Mouse (Mus musculus) megakaryocyte, adult 5-6 weeks (primary cell): ENCODE data around the gene 2900092C05Rik. TPM values are rescaled to one million over a fixed set of nuclear protein-coding genes. Genes with fewer than 3 reads are reported as not detected.
A peak's percentile ranks its signal among the peaks of the same experiment; 100 is the strongest.

Experiments used
- ATAC-seq: 2 replicates; pipeline ENCODE4 v1.8.0; 2016; ENCODE audit warnings: mild to moderate bottlenecking, inconsistent platforms; ENCODE audit not compliant: poor library complexity, severe bottlenecking
- total RNA-seq, 2 experiments: library from RNA; stranded (forward) in 1 of 2; stranded (reverse) in 1 of 2; fragments of 153-499, 151-499 nt in 1 of 2; fragments of 221-1000, 200-1000 nt in 1 of 2; gene quantifications; 2 replicates each; pipeline versions ENCODE4 v1.2.3 to v1.2.4; 2015 to 2017

Gene 2900092C05Rik
- not detected in 2 replicates for total RNA-seq (2015)
- not detected in 2 replicates for total RNA-seq (2017)

DNA sequence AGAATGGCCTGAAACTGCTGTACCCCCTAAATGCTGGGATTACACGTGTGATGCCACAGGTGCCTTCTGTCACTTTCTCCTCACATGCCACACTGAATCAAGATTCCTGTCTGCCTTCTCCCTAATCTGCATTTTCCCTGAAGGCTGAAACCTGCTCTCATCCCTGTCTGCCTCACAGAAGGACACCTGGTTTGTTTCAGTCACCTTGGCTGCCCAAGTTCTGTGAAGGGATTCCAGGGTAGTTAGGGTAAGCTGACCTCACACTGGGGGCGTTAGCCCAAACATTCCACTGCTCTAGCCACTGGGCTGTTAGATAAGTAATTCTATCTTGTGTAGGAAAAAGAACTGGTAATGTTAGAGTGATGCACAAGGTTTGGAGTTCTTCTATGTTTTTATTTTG is at the start of gene 2900092C05Rik:
2900092C05Rik (plus strand) TSS at position 301 of the 400 bp plus-strand sequence.
- ATAC-seq: no peak

DNA sequence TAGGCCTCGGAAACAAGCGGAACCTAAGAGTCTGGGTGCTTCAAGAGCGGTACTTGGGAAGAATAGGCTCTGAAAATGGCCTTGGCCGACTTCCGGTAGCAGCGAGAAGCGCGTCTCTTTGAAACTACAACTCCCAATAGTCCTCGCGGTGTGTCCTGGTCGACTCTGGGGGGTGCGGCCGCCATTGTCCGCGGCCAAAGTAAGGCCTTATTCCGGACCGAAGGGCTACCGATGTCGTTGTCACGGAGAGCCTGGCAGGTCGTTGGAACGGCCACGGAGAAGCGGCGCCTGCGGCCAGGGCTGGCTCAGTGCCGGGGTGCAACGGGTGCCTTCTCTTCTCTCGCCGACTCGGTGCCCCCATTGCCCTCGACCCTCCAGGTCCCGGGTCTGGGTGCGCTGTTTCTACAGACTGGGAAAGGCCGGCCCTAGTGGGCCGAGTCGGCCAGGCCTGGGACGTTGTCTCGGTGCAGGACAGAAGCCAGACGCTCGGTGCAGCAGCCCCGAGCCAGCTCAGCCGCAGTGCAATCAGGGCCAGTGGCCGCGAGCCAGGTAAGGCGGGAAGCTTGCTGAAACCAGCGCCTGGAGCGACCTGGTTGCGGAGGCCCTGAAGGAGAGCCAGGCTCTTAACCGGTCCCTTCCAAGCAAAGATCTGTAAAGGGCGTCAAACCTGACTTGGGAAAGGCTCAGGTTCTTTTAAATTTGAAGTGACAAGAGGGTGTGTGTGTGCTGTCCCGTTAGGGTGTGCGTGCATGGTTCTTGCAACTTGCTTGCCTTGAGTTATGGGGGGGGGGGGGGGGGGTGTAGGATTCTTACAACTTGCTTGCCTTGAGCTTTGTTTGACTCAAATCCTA is 33.9 kb upstream of the 2900092C05Rik start, which contains the start of gene Zfp606:
Zfp606 (plus strand) TSS at position 136 of the 851 bp plus-strand sequence.
- ATAC-seq: peak; percentile 99

DNA sequence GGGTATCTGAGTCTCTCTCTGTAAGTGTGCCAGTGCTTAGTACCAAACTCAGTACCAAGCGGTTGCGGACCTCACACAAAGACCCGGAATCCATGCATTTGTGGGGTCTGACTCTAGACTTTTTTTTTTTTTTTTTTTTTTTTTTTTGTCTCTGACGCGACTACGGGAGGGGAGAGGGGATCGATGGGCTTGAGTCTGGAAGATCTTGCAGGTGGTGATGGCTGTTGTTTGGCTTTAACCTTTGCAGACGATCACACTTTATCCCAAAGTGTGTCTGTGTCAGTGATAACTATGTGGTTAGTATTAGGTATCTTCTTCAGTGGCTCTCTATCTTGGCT is 33.3 kb upstream of the 2900092C05Rik start:
- ATAC-seq: no peak

DNA sequence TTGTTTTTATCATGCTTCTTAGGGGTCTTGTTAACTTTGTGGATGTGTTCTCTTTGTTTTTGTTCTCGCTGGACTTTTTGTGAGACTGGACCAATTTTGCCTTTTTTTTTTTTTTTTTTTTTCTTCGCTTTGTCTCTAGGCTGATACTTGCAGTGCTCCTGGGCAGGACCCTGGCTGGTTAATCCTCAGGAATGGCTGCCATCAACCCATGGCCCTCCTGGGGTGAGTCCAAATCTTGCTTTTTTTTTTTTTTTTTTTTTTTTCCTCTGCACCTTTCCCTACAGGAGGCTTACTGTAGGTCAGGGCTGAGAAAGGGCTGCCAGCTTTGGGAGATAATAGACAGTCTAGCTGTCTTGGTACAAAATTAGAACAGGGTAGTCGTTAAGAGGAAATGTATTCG is 32.8 kb upstream of the 2900092C05Rik start:
- ATAC-seq: no peak

- no peak for ATAC-seq
Measured at GRCm38 (mm10) chr7:12483771-12484170, 28.5 kb upstream of the 2900092C05Rik start.

DNA sequence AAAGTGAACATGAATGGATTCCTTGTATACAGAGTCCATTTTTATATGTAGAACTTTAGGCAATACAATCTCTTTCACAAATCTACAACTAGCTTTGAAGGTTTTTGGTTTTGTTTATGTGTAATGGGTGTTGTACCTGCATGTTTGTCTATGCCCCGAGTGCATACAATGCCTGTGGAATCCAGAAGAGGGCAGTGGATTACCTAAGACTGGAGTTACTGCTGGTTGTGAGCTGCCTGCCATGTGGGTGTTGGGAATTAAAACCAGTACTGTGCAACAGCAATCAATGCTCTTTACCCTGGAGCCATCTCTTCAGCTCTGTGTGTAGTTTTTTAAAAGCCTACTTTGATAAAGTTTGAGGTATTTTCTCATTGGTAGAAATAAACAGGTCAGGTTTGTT is 26.4 kb upstream of the 2900092C05Rik start:
- no peak for ATAC-seq

DNA sequence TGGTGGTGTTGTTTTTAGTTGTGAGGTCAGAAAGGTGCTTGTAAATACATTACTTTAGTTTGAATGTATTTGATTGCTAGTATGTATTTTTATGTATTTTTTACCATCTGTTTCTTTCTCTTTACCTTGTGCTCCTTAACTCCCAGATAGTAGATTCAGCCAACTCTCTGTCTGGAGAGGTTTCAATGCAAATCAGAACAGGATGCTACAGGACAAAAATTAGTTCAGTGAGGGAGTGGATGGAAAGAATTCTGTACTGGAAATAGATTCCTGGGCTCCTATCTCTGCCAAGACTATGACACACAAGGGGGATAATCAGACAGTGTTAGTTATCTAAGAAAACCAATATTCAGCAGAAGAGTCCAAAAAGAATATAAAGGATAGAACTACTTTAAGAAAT is 25.6 kb upstream of the 2900092C05Rik start:
- ATAC-seq: no peak

- no peak for ATAC-seq
Measured at GRCm38 (mm10) chr7:12510913-12511312, 1.4 kb upstream of the 2900092C05Rik start.

Other genes starting within 250 kb of the 2900092C05Rik start
- not detected in 2 replicates for gene Vmn1r81, start 244.2 kb upstream of the 2900092C05Rik start, total RNA-seq (2015)
- not detected in 2 replicates for gene Vmn1r81, start 244.2 kb upstream of the 2900092C05Rik start, total RNA-seq (2017)
- not detected in 2 replicates for gene Vmn1r82, start 212.1 kb upstream of the 2900092C05Rik start, total RNA-seq (2015)
- not detected in 2 replicates for gene Vmn1r82, start 212.1 kb upstream of the 2900092C05Rik start, total RNA-seq (2017)
- not detected in 2 replicates for gene Vmn1r83, start 183.0 kb upstream of the 2900092C05Rik start, total RNA-seq (2015)
- not detected in 2 replicates for gene Vmn1r83, start 183.0 kb upstream of the 2900092C05Rik start, total RNA-seq (2017)
- gene Vmn1r84, start 143.2 kb upstream of the 2900092C05Rik start, total RNA-seq (2015): not detected in 2 replicates
- gene Vmn1r84, start 143.2 kb upstream of the 2900092C05Rik start, total RNA-seq (2017): not detected in 2 replicates
- not detected in 2 replicates for gene Zfp551, start 89.8 kb upstream of the 2900092C05Rik start, total RNA-seq (2015)
- gene Zfp551, start 89.8 kb upstream of the 2900092C05Rik start, total RNA-seq (2017): 0.07 and 0.41 TPM in 2 replicates
- 5.1 and 5.9 TPM in 2 replicates for gene Zfp606, start 34.2 kb upstream of the 2900092C05Rik start, total RNA-seq (2015)
- gene Zfp606, start 34.2 kb upstream of the 2900092C05Rik start, total RNA-seq (2017): 4.6 and 5.2 TPM in 2 replicates
- gene Vmn2r53, start 96.3 kb downstream of the 2900092C05Rik start, total RNA-seq (2015): 0.04 TPM in 1 of 2 replicates, not detected in the other
- gene Vmn2r53, start 96.3 kb downstream of the 2900092C05Rik start, total RNA-seq (2017): not detected in 2 replicates
- not detected in 2 replicates for gene Vmn2r54, start 127.8 kb downstream of the 2900092C05Rik start, total RNA-seq (2015)
- gene Vmn2r54, start 127.8 kb downstream of the 2900092C05Rik start, total RNA-seq (2017): not detected in 2 replicates
- gene Vmn2r55, start 172.5 kb downstream of the 2900092C05Rik start, total RNA-seq (2015): not detected in 2 replicates
- not detected in 2 replicates for gene Vmn2r55, start 172.5 kb downstream of the 2900092C05Rik start, total RNA-seq (2017)
- not detected in 2 replicates for gene Vmn2r56, start 222.5 kb downstream of the 2900092C05Rik start, total RNA-seq (2015)
- gene Vmn2r56, start 222.5 kb downstream of the 2900092C05Rik start, total RNA-seq (2017): not detected in 2 replicates